Mouse (Mus musculus) kidney, embryonic 16.5 days (tissue): ENCODE results near the gene Trex2. TPM values are rescaled to one million over a fixed set of nuclear protein-coding genes. Genes with fewer than 3 reads are reported as not detected.
A peak's percentile ranks its signal among the peaks of the same experiment; 100 is the strongest.

Experiments
- ATAC-seq: fragments of 200-750 bp; cut with Nextera tagmentation; 2 replicates; pipeline ENCODE4 v1.8.0; 2017; ENCODE audit warnings: moderate TSS enrichment; ENCODE audit not compliant: low FRiP score, low TSS enrichment
- H3K27ac ChIP-seq: fragments of 300-500 bp; sonication (generic); 2 replicates; pipeline ENCODE4 v1.5.1; 2014; ENCODE audit warnings: low read length
- H3K27me3 ChIP-seq: fragments of 300-500 bp; sonication (generic); 2 replicates; pipeline ENCODE4 v1.6.1; 2014; ENCODE audit warnings: low read length, control low read depth, mixed read lengths; ENCODE audit not compliant: insufficient read depth
- H3K36me3 ChIP-seq: fragments of 300-500 bp; sonication (generic); 2 replicates; pipeline ENCODE4 v1.6.1; 2014; ENCODE audit warnings: low read length, control low read depth, mixed read lengths; ENCODE audit not compliant: insufficient read depth
- H3K4me1 ChIP-seq: fragments of 300-500 bp; sonication (generic); 2 replicates; pipeline ENCODE4 v1.6.1; 2014; ENCODE audit warnings: low read length, control low read depth, mixed read lengths; ENCODE audit not compliant: insufficient read depth
- H3K4me2 ChIP-seq: fragments of 300-500 bp; sonication (generic); replicated peaks from 2 replicates; pipeline ENCODE4 v1.6.1; 2014; ENCODE audit warnings: low read depth, low read length
- H3K4me3 ChIP-seq: fragments of 300-500 bp; sonication (generic); 2 replicates; pipeline ENCODE4 v1.5.1; 2014; ENCODE audit warnings: mild to moderate bottlenecking, low read length
- H3K9ac ChIP-seq: fragments of 300-500 bp; sonication (generic); replicated peaks from 2 replicates; pipeline ENCODE4 v1.6.1; 2014; ENCODE audit warnings: low read length
- H3K9me3 ChIP-seq: fragments of 300-500 bp; sonication (generic); 2 replicates; pipeline ENCODE4 v1.6.1; 2016; ENCODE audit warnings: low read length, control low read depth
- WGBS: fragments of 180-500 bp; shearing (Covaris S2); extraction: QIAGEN DNeasy Blood & Tissue Kit; methylation state at CpG from one replicate; pipeline ENCODE4 v1.1.7; 2014; 5-methylcytosine and 5-hydroxymethylcytosine counted together
- polyA plus RNA-seq: library from polyadenylated mRNA; unstranded; fragments of >200 nt; fragmentation: Nextera tagmentation; extraction: Ambion mirVana; gene quantifications from 2 replicates; pipeline ENCODE4 v1.2.1, GENCODE M21; 2015

Gene Trex2
- polyA plus RNA-seq, result not detected in 2 replicates

GRCm38 (mm10) chrX:73435252-73435651 is at the start of gene Trex2:
Gene Trex2, minus strand, starts transcription at chrX:73435344.
- 72% methylated on average over 11 of the region's 11 CpGs for WGBS
- Histone ChIP-seq H3K36me3 (0 out of 2 replicates have a peak, but pooled peaks cover 4% of the 10 kb centered on the region), H3K9me3 (no peaks in the 10 kb centered on the region), H3K4me1 (no peaks in the 10 kb centered on the region), H3K27ac (no peak within 1 kb of the TSS), H3K4me3 (no peak within 1 kb of the TSS), H3K4me2 (no peak within 1 kb of the TSS), H3K27me3 (0 out of 2 replicates have a peak, but pooled peaks cover 3% of the 10 kb centered on the region), H3K9ac (no peak within 1 kb of the TSS)
- no peak for ATAC-seq

DNA sequence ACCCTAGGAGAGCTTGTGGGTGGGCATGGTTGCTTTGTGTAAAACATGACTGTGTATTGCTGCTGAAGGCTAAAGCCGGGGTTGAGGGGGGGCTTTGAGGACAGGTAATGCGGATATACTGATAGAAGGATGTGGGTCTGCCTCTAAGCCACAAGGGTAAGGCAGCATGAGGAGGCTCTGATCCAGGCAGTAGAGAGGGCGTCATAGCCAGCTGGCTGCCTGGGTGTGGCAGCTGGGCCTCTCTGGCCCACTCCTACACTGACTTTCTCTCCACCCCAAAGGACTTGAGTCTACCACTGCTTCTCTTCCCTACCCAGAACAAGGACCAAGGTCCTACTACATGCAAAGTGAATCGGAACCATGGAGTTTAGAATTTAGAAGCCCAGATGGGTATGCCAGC is 49.7 kb upstream of the Trex2 start:
- 96% methylated on average over 4 of the region's 4 CpGs for WGBS
- Histone ChIP-seq H3K4me1 (peaks cover 4% of the 10 kb centered on the region; the same call in 1 of the 2 replicates), H3K27me3 (peaks cover 8% of the 10 kb centered on the region), H3K4me3 (peak overlapping the region; percentile 44), H3K27ac (no peak overlapping the region), H3K9me3 (no peaks in the 10 kb centered on the region), H3K9ac (no peak overlapping the region), H3K36me3 (no peaks in the 10 kb centered on the region), H3K4me2 (peak overlapping the region; percentile 48)
- ATAC-seq, result no peak

DNA sequence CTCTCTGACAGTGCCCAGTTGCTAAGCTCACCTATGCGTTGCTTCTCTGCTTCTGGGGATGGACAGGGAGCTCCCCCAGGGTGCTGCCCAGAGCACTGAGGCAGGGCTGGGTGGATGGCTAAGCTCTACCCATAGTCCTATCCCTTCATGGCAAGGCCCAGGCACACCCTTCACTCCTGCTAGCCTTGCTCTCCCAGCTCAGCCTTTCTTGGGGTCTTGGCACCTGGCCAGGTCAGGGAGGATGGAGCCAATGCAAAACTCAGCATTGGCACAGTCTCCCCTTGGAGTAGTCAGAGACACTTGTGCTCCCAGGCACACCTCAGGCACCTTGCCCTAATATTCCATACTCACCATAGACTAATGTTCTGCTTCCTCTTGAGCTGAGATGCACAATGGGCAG is 48.9 kb upstream of the Trex2 start:
- Histone ChIP-seq H3K27me3 (peaks cover 10% of the 10 kb centered on the region), H3K27ac (peak overlapping the region; percentile 44; the same call in 1 of the 2 replicates), H3K9ac (peak overlapping the region; percentile 64), H3K9me3 (no peaks in the 10 kb centered on the region), H3K4me2 (peak overlapping the region; percentile 48), H3K4me1 (peaks cover 5% of the 10 kb centered on the region; the same call in 1 of the 2 replicates), H3K4me3 (peak overlapping the region; percentile 44), H3K36me3 (no peaks in the 10 kb centered on the region)
- 73% methylated on average over 1 of the region's 1 CpGs for WGBS
- ATAC-seq, result no peak

GRCm38 (mm10) chrX:73483484-73483810 is 48.3 kb upstream of the Trex2 start, which contains the start of gene Bgn:
Gene Bgn, plus strand, starts transcription at chrX:73483602.
- ATAC-seq, result peak; percentile 60; the same call in 1 of the 2 replicates
- 34% methylated on average over 6 of the region's 14 CpGs for WGBS

DNA sequence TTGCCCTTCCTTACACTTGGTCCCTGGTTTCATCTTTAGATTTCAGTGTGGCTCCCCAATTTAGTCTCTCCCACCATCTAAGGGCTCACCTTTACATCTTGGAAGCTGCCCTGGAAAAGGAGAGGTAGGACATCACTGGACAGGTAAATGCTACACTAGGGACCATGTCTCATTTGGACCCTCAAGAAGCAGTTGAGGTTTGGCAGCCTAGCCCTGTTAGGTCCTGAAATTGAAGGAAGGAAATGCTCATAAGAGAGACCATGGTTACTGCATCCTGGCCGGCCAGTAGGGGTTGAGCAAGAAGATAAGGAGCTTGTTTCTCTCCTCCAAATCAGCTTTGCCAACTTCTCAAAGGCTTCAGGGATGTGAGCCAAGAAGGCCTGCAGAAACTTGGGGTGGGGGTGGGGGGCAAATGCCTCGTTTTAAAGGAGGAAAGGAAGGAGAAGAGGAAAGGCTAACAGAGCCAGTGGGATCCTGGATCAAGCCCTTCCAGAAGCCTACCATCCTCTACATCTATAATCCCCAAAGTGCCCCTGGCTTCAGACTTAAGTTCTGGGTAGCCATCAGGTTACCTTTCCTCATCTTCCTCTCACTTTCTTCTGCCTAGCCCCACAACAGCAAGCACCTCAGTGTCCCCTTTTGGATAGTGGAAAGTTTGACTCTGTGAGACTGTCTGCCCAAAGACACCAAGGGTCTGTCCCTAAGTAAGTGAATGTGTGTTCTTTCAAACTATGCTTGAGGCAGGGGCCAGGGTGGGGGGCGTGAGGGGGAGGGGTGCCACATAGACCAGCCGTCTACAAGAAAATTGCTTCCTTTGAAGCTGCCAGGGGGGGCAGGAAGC is 47.7 kb upstream of the Trex2 start:
- ATAC-seq, result peak; percentile 29; the same call in 1 of the 2 replicates
- WGBS, result 48% methylated on average over 4 of the region's 4 CpGs
- Histone ChIP-seq H3K9me3 (no peaks in the 10 kb centered on the region), H3K4me1 (peaks cover 5% of the 10 kb centered on the region; the same call in 1 of the 2 replicates), H3K4me3 (no peak overlapping the region), H3K4me2 (peak overlapping the region; percentile 48), H3K36me3 (no peaks in the 10 kb centered on the region), H3K9ac (no peak overlapping the region), H3K27me3 (peaks cover 14% of the 10 kb centered on the region), H3K27ac (peak overlapping the region; percentile 61)

More at GRCm38 (mm10) chrX:73483484-73483810, 48.3 kb upstream of the Trex2 start, which contains the start of gene Bgn:
- peaks cover 11% of the 10 kb centered on the region for H3K27me3 ChIP-seq
- H3K27ac ChIP-seq, result peak within 1 kb of the TSS; percentile 61
- H3K4me2 ChIP-seq, result peak within 1 kb of the TSS; percentile 48
- peak within 1 kb of the TSS; percentile 64 for H3K9ac ChIP-seq
- no peaks in the 10 kb centered on the region for H3K36me3 ChIP-seq
- peak within 1 kb of the TSS; percentile 44 for H3K4me3 ChIP-seq
- H3K9me3 ChIP-seq, result no peaks in the 10 kb centered on the region
- H3K4me1 ChIP-seq, result peaks cover 5% of the 10 kb centered on the region; the same call in 1 of the 2 replicates

GRCm38 (mm10) chrX:73480334-73480733 is 45.2 kb upstream of the Trex2 start:
- WGBS, result 55% methylated on average over 2 of the region's 2 CpGs
- 0 out of 2 replicates have a peak, but pooled peaks have one; percentile 24 for ATAC-seq
- no peaks in the 10 kb centered on the region for H3K36me3 ChIP-seq
- no peak overlapping the region; the same call in 1 of the 2 replicates for H3K4me2 ChIP-seq
- H3K27ac ChIP-seq, result peak overlapping the region; percentile 83
- H3K4me1 ChIP-seq, result peaks cover 5% of the 10 kb centered on the region
- H3K9me3 ChIP-seq, result no peaks in the 10 kb centered on the region
- H3K4me3 ChIP-seq, result no peak overlapping the region
- H3K27me3 ChIP-seq, result peaks cover 14% of the 10 kb centered on the region
- no peak overlapping the region for H3K9ac ChIP-seq

GRCm38 (mm10) chrX:73479656-73480055 is 44.5 kb upstream of the Trex2 start:
- ATAC-seq, result no peak
- Histone ChIP-seq H3K4me1 (peaks cover 5% of the 10 kb centered on the region), H3K9me3 (no peaks in the 10 kb centered on the region), H3K36me3 (no peaks in the 10 kb centered on the region), H3K4me3 (no peak overlapping the region), H3K4me2 (no peak overlapping the region), H3K27ac (peak overlapping the region; percentile 83), H3K27me3 (peaks cover 14% of the 10 kb centered on the region), H3K9ac (no peak overlapping the region)

GRCm38 (mm10) chrX:73477500-73477899 is 42.4 kb upstream of the Trex2 start:
- 92% methylated on average over 2 of the region's 2 CpGs for WGBS
- H3K4me3 ChIP-seq, result no peak overlapping the region
- no peak overlapping the region for H3K4me2 ChIP-seq
- ATAC-seq, result no peak
- H3K27me3 ChIP-seq, result peaks cover 13% of the 10 kb centered on the region
- peaks cover 5% of the 10 kb centered on the region for H3K4me1 ChIP-seq
- no peaks in the 10 kb centered on the region for H3K36me3 ChIP-seq
- H3K27ac ChIP-seq, result peak overlapping the region; percentile 77; the same call in 1 of the 2 replicates
- no peaks in the 10 kb centered on the region for H3K9me3 ChIP-seq
- H3K9ac ChIP-seq, result no peak overlapping the region

- H3K9me3 ChIP-seq, result no peaks in the 10 kb centered on the region
- peaks cover 13% of the 10 kb centered on the region; the same call in 1 of the 2 replicates for H3K27me3 ChIP-seq
- H3K9ac ChIP-seq, result no peak overlapping the region
- H3K4me2 ChIP-seq, result no peak overlapping the region
- peaks cover 5% of the 10 kb centered on the region for H3K4me1 ChIP-seq
- H3K36me3 ChIP-seq, result no peaks in the 10 kb centered on the region
- peak overlapping the region; percentile 91 for H3K27ac ChIP-seq
- no peak overlapping the region for H3K4me3 ChIP-seq
- peak; percentile 85 for ATAC-seq
- 52% methylated on average over 2 of the region's 2 CpGs for WGBS
These were observed 41.5 kb upstream of the Trex2 start for GRCm38 (mm10) chrX:73476621-73477020.
